Mouse (Mus musculus) ZHBTc4 (cell line): ENCODE results near the gene Slc4a4.
"Not testable (repeated sequence)": the region's sequence is repeated elsewhere in the genome, so short reads cannot be mapped to it uniquely, and the experiment has no call there.

ENCODE experiments used
- DNase-seq: peaks from one replicate; pipeline ENCODE4 v3.0.0-alpha.2; 2011; ENCODE audit warnings: low read depth, low spot score

The Slc4a4 gene

GRCm38 (mm10) chr5:88960342-88961105, 73.9 kb downstream of the Slc4a4 start:
- no peak for DNase-seq

DNA sequence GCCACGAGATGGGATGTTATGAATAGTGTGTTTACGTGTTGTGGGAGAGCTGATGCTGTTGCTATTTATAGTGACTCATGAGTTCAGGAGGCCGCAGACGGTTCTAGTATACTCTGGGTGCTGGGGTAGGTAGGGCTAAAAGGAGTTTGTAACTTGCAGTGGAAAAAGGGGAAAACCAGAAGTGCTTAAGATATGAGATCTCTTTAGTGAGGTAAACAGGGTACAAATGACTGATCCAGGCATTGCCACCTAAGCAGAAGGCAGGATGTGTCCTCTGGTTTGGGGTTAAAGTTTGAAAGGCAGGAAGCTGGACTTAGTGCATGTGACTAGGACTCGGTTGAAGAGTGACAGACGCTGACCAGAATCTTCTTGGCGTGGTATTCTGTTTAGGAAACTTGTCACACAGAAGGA, 74.7 kb downstream of the Slc4a4 start:
- no peak for DNase-seq

GRCm38 (mm10) chr5:88964685-88965290, 78.2 kb downstream of the Slc4a4 start:
- no peak for DNase-seq

DNA sequence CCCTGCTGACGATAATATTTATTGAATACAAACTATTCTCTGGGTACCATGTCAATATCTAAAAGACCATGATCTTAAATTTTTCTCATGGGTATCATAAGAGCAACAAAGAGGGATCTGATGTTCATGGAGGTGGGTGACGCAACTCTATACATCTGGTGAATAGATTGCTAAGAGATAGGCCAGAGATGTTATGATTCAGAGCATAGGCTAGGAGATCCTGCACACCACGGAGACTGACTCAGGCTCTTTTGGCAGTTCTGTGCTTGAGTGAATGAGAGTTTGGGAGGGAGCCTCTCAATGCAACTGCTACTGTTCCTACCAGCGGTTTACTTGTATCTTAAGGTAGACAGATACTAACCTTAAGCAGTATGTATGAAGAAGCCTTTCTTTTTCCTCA, 79.9 kb downstream of the Slc4a4 start:
- no peak for DNase-seq

DNA sequence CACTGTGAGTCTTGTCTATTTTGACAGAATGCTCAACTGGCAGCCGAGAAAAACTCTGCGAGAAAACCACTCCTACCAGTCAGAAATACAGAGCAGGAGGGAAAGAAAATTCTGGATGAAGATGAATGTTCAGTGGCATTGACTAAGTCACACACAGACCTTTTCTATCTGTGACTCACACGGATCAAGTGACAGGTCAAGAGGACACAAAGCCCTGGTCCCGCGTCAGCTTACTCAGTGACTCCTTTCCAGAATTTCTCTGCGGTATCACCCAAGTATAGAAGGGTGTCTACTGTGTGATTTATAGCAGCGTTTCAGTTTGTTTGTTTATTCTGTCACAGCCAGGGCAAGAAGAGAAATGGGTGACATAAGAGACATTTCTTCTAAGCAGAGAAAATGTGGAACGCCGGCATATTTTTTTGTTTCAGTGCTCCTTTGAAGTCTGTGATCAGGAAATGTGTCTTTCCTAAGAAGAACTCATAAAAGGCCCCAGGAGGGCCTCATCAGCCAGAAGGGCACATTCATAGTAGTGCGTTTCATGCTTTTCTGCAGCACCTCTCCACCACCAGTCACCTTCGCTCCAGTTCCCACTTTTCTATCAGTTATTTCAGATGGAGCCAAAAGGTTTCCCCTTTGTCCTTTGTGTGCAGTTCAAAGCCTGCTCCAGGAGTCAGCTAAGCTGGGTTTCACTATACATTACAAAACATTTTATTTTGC, 82.5 kb downstream of the Slc4a4 start:
- no peak for DNase-seq

- DNase-seq = no peak
Observed at GRCm38 (mm10) chr5:88971554-88971953, 84.9 kb downstream of the Slc4a4 start.

- no peak for DNase-seq
Observed at GRCm38 (mm10) chr5:88972277-88972676, 85.7 kb downstream of the Slc4a4 start.

DNA sequence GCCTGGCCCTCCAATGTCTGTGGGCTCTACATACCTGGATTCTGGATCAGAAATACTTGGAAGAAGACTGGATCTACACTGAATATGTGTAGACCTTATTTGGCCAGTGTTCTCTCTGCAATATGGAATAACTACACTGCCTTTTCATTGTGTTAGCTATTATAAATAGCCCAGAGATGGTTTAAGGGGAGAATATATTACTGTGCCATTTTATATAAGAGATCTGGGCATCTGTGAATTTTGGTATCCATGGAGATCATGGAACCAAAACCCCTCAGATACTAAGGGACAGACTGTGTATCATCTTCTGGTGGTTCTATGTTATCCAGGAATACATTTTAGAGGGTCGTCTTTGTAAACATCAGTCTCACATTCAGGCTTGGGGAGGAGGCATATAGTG, 86.5 kb downstream of the Slc4a4 start:
- no peak for DNase-seq

DNA sequence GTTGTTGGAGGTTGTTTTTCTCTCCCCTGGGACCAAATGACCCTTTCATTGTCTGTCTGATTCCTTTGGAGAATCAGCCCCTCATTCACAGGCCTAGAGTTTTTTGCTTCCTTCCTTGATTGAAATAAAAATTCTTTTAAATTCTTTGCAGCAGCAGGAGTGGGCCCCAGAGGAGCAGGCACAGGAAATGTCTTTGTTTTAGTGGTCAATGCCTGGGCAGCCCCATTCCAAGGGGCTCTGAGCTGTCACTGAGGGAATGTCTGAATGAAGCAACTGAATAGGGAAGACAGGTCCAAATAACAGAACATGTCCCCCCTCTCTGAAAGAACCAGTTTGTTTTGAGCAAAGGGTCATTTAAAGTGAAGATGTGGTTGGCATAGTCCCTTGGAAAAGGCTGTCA, 89.1 kb downstream of the Slc4a4 start:
- DNase-seq = no peak

- DNase-seq = no peak
Observed at GRCm38 (mm10) chr5:88976428-88976827, 89.8 kb downstream of the Slc4a4 start.

DNA sequence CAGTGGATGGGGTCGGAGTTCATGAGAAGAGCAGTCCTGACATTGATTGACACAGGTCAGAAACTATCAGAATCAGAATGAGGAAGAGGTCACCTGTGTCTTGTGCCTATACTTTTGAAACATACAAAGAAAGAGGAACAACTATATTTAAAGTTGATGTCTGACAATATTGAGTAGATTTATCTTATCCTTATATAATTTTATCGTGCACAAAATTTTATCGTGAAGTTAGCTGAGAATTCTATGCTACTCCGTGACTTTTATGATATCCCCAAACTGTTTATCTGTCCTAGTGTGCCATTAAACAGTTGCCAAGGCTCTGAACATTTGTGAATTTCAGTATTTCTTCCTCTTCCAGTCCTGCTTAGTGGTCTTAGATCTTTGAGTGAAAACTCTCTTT, 94.1 kb downstream of the Slc4a4 start:
- no peak for DNase-seq

- DNase-seq = no peak
Observed at GRCm38 (mm10) chr5:88981243-88982014, 94.8 kb downstream of the Slc4a4 start.

- DNase-seq = no peak
Observed at GRCm38 (mm10) chr5:88982040-88982736, 95.6 kb downstream of the Slc4a4 start.

- no peak for DNase-seq
Observed at GRCm38 (mm10) chr5:88983170-88983569, 96.6 kb downstream of the Slc4a4 start.

- DNase-seq = no peak
Observed at GRCm38 (mm10) chr5:88983652-88984051, 97.0 kb downstream of the Slc4a4 start.

DNA sequence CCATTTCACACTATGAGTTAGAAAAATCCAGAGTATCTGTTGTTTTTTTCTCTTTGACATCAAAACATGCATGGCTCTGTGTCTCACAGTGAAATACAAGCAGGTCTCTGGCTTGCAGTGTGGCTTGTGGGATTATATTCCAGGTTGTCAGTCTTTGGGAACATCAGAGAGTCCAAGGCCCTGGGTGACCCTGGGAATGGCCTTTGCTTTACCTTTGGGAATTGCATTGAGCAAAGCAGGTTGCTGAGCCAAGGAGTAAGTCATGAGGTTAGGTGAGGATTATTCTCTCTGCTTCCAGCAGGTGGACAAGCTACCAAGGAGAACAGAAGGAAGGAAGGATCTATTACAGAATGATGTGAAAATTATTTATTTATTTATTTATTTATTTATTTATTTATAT, 102.4 kb downstream of the Slc4a4 start:
- DNase-seq = no peak

DNA sequence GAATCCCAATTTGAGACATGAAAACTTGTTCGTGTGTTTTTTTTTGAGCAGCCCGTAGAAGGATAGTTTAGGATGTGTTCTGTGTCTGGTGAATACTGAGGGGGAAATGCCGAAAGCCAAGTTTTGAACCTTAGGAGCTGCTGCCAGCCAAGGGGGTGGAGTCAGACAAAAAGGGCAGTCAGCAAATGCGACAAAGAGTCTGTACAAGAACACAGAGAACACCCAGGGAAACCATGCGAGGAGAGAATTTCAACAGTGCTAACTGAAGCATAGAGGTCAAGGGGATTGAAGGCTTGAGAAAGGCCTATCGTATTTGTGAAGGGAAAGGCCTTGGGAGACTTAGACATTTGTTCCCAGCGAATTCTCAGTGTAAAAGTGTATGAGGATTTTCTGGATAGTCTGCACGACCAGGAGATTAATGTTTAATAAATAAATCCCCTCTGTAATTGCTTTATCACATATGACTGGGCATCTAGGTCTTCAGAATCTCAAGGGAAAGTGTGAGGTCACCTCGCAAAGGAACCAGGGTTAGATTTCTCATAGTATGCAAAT, 103.7 kb downstream of the Slc4a4 start:
- no peak for DNase-seq

GRCm38 (mm10) chr5:88991309-88991708, 104.7 kb downstream of the Slc4a4 start:
- DNase-seq = not testable (repeated sequence)

GRCm38 (mm10) chr5:88994533-88994932, 107.9 kb downstream of the Slc4a4 start:
- no peak for DNase-seq

DNA sequence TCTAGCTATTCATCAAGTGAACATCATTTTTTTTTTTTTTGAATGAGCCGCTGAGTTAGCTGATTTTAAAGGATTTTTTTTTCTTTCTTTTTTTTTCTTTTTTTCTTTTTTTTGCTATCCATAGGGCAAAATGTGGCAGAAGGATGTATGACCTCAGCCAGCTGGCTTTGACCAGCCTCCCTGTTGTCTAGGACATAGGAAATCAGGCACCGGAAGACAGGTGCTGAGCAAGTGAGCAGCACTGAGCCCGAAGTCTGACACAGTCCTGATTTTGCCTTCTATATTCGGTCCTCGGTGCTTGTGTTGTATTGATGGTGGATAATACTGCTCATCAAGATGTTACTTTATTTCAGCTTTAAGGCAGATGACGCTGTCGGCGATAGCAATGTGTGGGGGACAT, 109.6 kb downstream of the Slc4a4 start:
- DNase-seq = no peak

DNA sequence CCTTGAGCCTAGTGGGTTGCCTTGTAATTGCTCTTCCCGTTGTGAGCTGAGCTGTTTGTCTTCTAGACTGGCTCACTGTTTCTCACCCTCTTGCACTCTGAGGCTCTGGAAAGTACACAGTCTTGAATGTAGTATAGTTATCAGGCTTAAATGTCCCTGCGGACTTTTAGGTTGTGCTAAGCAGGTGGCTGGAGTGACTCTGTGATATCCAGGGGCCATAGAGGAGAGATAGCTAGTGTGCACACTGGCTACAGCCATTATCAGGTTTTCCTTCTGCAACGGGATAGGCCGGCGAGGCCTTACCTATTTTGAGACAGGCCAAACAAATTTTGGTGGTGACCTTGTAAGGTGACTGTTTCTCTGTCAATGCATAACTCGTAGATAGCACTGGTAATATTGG, 110.7 kb downstream of the Slc4a4 start:
- no peak for DNase-seq
